Mouse (Mus musculus) left cerebral cortex, adult 18-20 months (tissue): ENCODE results near the gene Swap70. TPM values are rescaled to one million over a fixed set of nuclear protein-coding genes. Genes with fewer than 3 reads are reported as not detected.

ENCODE experiments used
- DNase-seq, 2 experiments: peaks; one replicate each; pipeline ENCODE4 v3.0.0; 2021 to 2022; ENCODE audit warnings: low spot score in 2 of 2, mixed read lengths in 1 of 2
- total RNA-seq, 2 experiments: library from RNA; stranded (reverse); gene quantifications; 2 replicates each; pipeline ENCODE4 v1.2.3; 2021

Gene Swap70
- total RNA-seq, 2 experiments from 2014 or later = 12.3 to 13.1 TPM

- no peak for DNase-seq
These were observed 77.4 kb downstream of the Swap70 start for GRCm38 (mm10) chr7:110298739-110299410.

DNA sequence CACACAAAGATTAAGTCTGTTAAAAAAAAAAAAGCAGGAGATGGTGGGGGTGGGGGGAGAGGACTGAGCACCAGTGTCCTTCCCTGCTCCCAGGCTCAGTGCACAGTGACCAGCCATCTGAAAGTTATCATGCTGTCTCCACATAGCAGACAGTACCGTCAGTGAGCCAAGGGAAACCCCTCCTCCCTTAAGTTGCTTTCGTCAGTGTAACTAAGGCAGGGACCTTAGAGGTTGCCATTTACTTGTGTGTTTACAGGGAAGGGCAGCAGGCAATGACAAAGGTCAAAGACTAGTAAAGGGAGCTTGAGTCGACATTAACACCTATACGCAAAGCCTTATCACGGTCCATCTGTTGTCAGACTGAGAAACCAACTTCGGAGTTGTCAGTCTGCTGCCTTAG lies 81.4 kb downstream of the Swap70 start:
- no peak for DNase-seq

- DNase-seq = no peak
These were observed 84.0 kb downstream of the Swap70 start for GRCm38 (mm10) chr7:110305486-110305885.

DNA sequence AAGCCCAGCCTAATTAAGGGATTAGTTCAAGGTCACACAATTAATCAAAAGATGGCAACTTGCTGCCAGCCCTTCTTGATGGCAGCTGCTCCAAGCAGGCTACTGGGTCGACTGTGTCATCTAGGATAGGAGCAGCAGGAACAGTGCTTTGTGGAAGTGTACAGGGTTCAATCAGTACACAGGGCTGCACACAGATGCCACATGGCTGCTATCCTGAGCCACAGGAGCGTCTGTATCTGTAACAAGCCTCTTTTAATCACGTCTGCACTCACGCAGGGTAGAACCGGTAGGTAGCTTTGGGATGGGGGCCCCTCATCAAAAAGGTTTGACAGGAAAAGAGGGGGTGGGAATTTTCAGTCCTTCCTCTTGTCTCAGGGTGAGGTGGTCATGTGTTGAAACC lies 84.8 kb downstream of the Swap70 start:
- no peak for DNase-seq

GRCm38 (mm10) chr7:110307741-110308140 lies 86.2 kb downstream of the Swap70 start:
- no peak for DNase-seq

DNA sequence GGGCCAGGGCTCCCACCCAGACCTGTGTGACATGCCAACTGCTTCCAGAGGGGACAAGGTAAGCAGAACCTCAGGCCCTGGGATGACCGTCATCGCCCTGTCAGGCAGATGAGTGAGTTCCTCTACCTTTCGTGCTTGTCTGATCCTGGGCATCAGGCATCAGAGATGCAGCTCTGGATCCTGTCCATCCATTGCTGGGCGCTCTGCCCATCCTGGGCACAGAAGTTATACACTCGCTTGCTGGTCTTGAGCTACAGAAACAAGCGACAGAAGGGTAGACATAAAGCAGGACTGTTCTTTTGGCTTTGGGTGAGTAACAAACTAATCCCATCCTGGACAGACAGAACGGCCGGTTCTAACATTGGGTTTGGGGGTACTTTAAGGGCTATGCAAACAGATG lies 87.7 kb downstream of the Swap70 start:
- DNase-seq = no peak

DNA sequence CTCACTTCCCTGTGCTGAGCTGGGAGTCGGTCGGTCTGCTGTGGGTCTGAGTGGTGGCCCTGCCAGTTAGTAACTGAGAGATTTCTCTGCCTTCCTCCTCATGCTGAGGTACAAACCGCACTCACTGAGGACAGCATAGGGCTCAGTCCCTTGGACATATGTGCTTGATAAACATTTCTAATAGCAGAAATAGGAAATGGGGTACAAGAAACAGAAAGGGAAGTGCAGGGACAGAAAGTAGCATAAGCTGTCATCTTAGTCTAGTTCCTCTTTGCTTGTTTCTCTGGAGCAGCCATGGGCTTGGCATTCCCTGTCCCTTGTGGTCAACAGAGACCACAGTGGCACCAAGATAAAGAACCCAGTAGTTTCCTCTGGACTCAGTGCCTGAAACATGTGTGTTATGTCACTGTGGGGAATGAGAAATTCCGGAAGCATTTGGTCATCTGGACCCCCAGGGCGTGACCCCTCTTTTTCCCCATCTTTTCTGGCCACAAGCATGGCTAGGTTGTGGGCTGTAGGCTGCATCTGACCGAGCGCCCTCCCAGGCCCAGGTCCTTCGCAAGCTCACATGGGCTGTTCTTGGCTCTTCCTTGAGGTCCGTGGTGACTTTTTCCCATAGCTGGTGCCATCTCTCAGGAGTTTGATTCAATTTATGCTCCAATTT lies 92.0 kb downstream of the Swap70 start:
- DNase-seq = no peak

DNA sequence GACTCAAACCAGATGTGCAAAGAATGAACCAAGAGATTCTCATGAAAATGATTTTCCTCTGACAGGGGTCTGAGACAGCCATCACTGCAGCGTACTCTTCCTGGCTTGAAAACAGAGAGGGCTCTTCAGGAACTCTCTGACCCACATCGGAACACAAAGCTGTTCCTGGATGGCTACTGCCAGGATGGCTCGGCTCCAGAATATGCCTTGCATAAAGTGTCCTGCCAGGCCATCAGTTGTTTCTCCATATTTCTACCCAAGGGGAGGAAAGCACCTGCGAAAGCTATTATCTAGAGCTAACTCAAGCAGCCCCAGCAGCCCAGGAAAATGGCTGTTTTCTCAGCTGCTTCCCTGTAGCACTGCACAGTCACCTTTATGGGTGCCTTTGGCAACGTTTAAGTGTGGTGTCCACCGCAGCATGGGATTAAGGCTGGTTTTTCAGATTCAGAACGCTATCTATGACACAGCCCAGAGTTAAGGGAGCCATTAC lies 92.9 kb downstream of the Swap70 start:
- no peak for DNase-seq

GRCm38 (mm10) chr7:110315352-110315751 lies 93.8 kb downstream of the Swap70 start:
- DNase-seq = no peak

- DNase-seq = no peak
These were observed 95.9 kb downstream of the Swap70 start for GRCm38 (mm10) chr7:110317412-110317811.

- no peak for DNase-seq
These were observed 97.5 kb downstream of the Swap70 start for GRCm38 (mm10) chr7:110318971-110319519.

DNA sequence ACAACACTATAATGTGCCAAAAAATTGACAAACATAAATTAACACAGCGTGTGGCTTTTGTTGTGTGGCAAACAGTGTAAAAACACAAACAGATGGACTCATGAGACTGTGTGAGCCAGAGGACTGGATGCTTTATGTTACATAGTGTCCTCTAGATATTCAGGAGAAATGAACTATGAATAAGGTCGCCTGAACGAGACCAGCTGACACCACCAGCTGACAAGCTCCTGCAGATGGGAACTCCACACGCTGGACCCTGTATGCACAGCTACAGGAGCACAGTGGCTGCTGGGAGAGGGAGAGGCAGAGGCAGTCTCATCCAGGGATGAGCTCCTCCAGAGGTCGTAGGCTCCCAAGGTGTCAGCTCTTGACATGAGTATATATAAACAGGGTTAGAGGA lies 99.6 kb downstream of the Swap70 start:
- DNase-seq = no peak

GRCm38 (mm10) chr7:110324852-110325251 lies 103.3 kb downstream of the Swap70 start:
- DNase-seq = no peak

DNA sequence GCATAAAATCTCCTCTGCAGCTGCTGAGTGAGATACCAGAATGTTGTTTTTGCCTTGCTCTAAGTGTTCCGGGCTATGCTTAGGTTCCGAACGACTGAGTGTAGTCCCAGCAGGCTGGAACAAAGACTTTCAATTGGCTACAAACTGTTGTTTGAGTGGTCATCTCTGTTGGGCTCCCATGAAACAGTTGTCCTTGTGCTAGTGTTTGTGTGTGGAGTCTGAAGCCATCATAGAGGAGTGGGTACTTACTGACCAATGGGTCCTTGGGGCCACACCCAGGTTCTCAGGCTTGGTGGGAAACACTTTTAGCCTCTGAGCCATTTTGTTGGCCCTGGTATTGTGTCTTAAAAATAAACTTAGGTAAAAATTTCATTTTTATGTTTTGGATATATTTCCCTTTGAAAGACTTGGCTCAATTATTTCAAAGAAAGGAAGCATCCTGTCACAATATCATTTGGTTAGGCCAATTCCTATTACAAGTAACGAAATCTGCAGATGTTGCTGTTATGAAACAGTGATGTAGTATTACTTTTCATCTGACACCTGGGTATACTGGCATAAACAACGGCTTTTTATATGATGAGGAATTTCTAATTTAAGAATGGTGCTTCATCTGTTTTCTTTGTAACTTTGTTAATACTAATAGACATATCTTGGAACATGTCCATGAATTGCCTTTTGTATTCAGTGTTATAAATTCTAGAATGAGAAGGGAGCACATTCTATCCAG lies 104.0 kb downstream of the Swap70 start:
- no peak for DNase-seq

Other genes with a start within 250 kb of the Swap70 start
- gene Tmem41b, start 234.8 kb upstream of the Swap70 start, total RNA-seq = 10 to 100 TPM; 55.1 to 61.4 TPM
- 100 to 1,000 TPM in 1 of 2 experiments, 10 to 100 TPM in 1; 98.4 to 106 TPM for gene Ipo7, start 203.4 kb upstream of the Swap70 start, total RNA-seq
- gene Zfp143, start 160.5 kb upstream of the Swap70 start, total RNA-seq = 10 to 100 TPM; 10.9 to 13.0 TPM
- gene Wee1, start 99.7 kb upstream of the Swap70 start, total RNA-seq = 10 to 100 TPM; 27.3 to 27.4 TPM